Mouse (Mus musculus) midbrain, postnatal 0 days (tissue): ENCODE results near the gene Nfatc2ip. TPM values are rescaled to one million over a fixed set of nuclear protein-coding genes. Genes with fewer than 3 reads are reported as not detected.
A peak's percentile ranks its signal among the peaks of the same experiment; 100 is the strongest.

Experiments used
- ATAC-seq: fragments of 200-750 bp; cut with Nextera tagmentation; 2 replicates; pipeline ENCODE4 v1.8.0; 2017; ENCODE audit warnings: moderate number of reproducible peaks, mild to moderate bottlenecking, moderate TSS enrichment, moderate library complexity; ENCODE audit not compliant: low FRiP score
- DNase-seq: peaks from one replicate; pipeline ENCODE4 v3.0.0-alpha.2; 2015; ENCODE audit warnings: low spot score
- H3K27ac ChIP-seq: fragments of 300-500 bp; sonication (generic); 2 replicates; pipeline ENCODE4 v1.5.1; 2014; ENCODE audit warnings: low read depth, mild to moderate bottlenecking, low read length, mixed read lengths
- H3K27me3 ChIP-seq: fragments of 300-500 bp; sonication (generic); 2 replicates; pipeline ENCODE4 v1.6.1; 2014; ENCODE audit warnings: low read length, control low read depth, mixed read lengths; ENCODE audit not compliant: insufficient read depth
- H3K36me3 ChIP-seq: fragments of 300-500 bp; sonication (generic); 2 replicates; pipeline ENCODE4 v1.6.1; 2014; ENCODE audit warnings: low read length, control low read depth, mixed read lengths; ENCODE audit not compliant: insufficient read depth
- H3K4me1 ChIP-seq: fragments of 300-500 bp; sonication (generic); 2 replicates; pipeline ENCODE4 v1.6.1; 2014; ENCODE audit warnings: mild to moderate bottlenecking, control low read depth, antibody characterized with exemption, low read length, mixed read lengths; ENCODE audit not compliant: insufficient read depth
- H3K4me2 ChIP-seq: fragments of 300-500 bp; sonication (generic); 2 replicates; pipeline ENCODE4 v1.6.1; 2014; ENCODE audit warnings: low read depth, mild to moderate bottlenecking, low read length, mixed read lengths; ENCODE audit not compliant: poor library complexity, severe bottlenecking
- H3K4me3 ChIP-seq: fragments of 300-500 bp; sonication (generic); 2 replicates; pipeline ENCODE4 v1.5.1; 2014; ENCODE audit warnings: low read depth, mild to moderate bottlenecking, low read length, moderate library complexity
- H3K9ac ChIP-seq: fragments of 300-500 bp; sonication (generic); replicated peaks from 2 replicates; pipeline ENCODE4 v1.6.1; 2014; ENCODE audit warnings: mild to moderate bottlenecking, low read length, moderate library complexity, mixed read lengths; ENCODE audit not compliant: poor library complexity, severe bottlenecking
- H3K9me3 ChIP-seq: fragments of 300-500 bp; sonication (generic); 2 replicates; pipeline ENCODE4 v1.6.1; 2016; ENCODE audit warnings: low read length, control low read depth
- CTCF ChIP-seq: IDR thresholded peaks from 2 replicates; pipeline ENCODE4 v1.5.1; 2016; ENCODE audit warnings: antibody characterized with exemption, mild to moderate bottlenecking
- WGBS: fragments of 180-500 bp; shearing (Covaris S2); extraction: QIAGEN DNeasy Blood & Tissue Kit; methylation state at CpG from one replicate; pipeline ENCODE4 v1.1.7; 2014; 5-methylcytosine and 5-hydroxymethylcytosine counted together
- polyA plus RNA-seq: library from polyadenylated mRNA; unstranded; fragments of >200 nt; fragmentation: Nextera tagmentation; extraction: Ambion mirVana; gene quantifications from 2 replicates; pipeline ENCODE4 v1.2.1, GENCODE M21; 2015
- total RNA-seq: library from RNA; depleted of rRNA; stranded (reverse); fragments of >200 nt; gene quantifications from 2 replicates; pipeline ENCODE4 v1.2.3, GENCODE M21; 2014

Gene Nfatc2ip
- total and polyA plus RNA-seq, 2 experiments from 2014 or later = 2.4 to 6.0 TPM

GRCm38 (mm10) chr7:126428154-126428553, 31.6 kb upstream of the Nfatc2ip start:
- TF ChIP-seq CTCF = no peak
- Histone ChIP-seq H3K4me3 (peak overlapping the region; percentile 65), H3K27ac (peak overlapping the region; percentile 93), H3K4me2 (peak overlapping the region; percentile 86), H3K36me3 (no peaks in the 10 kb centered on the region), H3K4me1 (peaks cover 3% of the 10 kb centered on the region; the same call in 1 of the 2 replicates), H3K27me3 (no peaks in the 10 kb centered on the region), H3K9me3 (no peaks in the 10 kb centered on the region), H3K9ac (peak overlapping the region; percentile 77)
- DNase-seq = no peak
- 15% methylated on average over 4 of the region's 4 CpGs for WGBS
- peak; percentile 2; the same call in 1 of the 2 replicates for ATAC-seq

DNA sequence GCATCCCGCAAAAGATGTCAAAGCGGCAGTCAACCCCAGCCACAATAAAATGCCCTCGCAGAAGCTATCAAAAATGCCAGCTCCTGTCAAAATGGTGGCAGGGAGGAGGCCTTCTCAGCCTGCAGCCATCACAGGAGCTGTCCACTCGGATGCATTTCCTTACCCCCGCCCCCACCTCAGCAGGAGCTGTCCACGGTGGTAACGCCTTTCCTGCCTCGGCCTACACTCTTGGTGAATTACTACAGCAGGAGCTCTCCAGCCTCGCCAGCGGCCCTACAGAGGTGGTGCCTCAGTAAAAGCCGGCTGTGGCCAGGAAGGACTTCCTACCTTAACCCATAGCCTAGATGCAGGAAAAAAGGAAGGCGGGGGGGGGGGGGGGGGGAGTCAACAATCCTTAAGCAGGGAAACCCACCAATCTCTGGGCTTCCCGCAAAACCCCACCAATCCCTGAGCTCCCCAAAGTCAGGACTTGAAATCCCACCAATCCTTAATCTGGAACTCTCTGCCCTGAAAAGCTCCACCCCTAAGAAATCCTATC, 30.9 kb upstream of the Nfatc2ip start:
- no peak for TF ChIP-seq CTCF
- H3K27me3 ChIP-seq = no peaks in the 10 kb centered on the region
- H3K4me3 ChIP-seq = no peak overlapping the region
- no peaks in the 10 kb centered on the region for H3K36me3 ChIP-seq
- H3K4me2 ChIP-seq = no peak overlapping the region
- ATAC-seq (no peak), DNase-seq (no peak)
- no peak overlapping the region for H3K9ac ChIP-seq
- H3K27ac ChIP-seq = no peak overlapping the region
- WGBS = 67% methylated on average over 12 of the region's 13 CpGs
- H3K9me3 ChIP-seq = no peaks in the 10 kb centered on the region
- H3K4me1 ChIP-seq = peaks cover 3% of the 10 kb centered on the region; the same call in 1 of the 2 replicates

DNA sequence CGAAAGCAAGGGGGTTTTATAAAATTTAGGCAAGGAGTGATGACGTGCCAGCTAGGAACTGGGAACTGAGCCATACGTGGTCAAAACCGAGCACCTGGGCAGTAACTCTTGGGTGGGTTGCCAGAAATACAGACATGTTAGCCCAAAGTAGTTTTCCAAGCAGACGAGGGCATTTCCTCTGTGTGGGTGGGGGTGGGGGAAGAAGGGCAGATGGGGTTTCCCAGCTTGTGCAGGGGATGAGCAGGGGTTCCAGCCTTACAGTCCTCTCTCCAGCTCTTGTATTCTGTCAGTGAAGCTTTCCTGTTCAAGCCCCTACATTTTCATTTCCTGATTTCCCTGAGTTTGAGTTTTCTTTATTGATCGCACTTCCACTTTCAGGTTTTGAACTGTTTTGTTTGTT, 27.6 kb upstream of the Nfatc2ip start:
- H3K4me2 ChIP-seq = no peak overlapping the region
- ATAC-seq (no peak), DNase-seq (no peak)
- H3K36me3 ChIP-seq = no peaks in the 10 kb centered on the region
- no peaks in the 10 kb centered on the region for H3K4me1 ChIP-seq
- 87% methylated on average over 6 of the region's 6 CpGs for WGBS
- H3K4me3 ChIP-seq = no peak overlapping the region
- H3K9me3 ChIP-seq = no peaks in the 10 kb centered on the region
- no peaks in the 10 kb centered on the region for H3K27me3 ChIP-seq
- H3K27ac ChIP-seq = no peak overlapping the region
- no peak overlapping the region for H3K9ac ChIP-seq
- TF ChIP-seq CTCF = no peak

- Histone ChIP-seq H3K4me2 (no peak overlapping the region), H3K9ac (no peak overlapping the region), H3K9me3 (no peaks in the 10 kb centered on the region), H3K27me3 (no peaks in the 10 kb centered on the region), H3K4me1 (no peaks in the 10 kb centered on the region), H3K36me3 (no peaks in the 10 kb centered on the region), H3K27ac (no peak overlapping the region), H3K4me3 (no peak overlapping the region)
- WGBS = 91% methylated on average over 5 of the region's 5 CpGs
- no peak for DNase-seq
- no peak for TF ChIP-seq CTCF
- no peak for ATAC-seq
These were observed 25.2 kb upstream of the Nfatc2ip start for GRCm38 (mm10) chr7:126421756-126422155.

DNA sequence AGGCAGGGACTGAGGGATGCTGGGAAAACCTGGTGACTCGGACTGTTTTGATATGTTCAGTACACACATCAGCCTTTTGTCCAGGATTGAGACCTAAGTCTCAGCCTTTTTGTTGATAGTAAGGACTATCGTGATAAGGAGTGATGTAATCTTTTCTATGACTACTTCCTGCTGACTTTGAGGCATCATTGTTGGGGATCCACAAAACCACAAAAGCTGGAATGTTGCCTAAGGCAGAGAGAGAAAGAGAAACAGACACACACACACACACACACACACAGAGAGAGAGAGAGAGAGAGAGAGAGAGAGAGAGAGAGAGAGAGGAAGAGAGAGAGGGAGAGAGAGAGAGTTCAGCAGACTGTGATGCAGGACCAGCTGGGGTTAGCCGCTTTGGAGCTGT, 22.0 kb upstream of the Nfatc2ip start:
- ATAC-seq (no peak), DNase-seq (no peak)
- no peak overlapping the region for H3K4me2 ChIP-seq
- H3K4me1 ChIP-seq = no peaks in the 10 kb centered on the region
- no peak overlapping the region for H3K9ac ChIP-seq
- H3K27ac ChIP-seq = no peak overlapping the region
- no peak overlapping the region for H3K4me3 ChIP-seq
- no peaks in the 10 kb centered on the region for H3K9me3 ChIP-seq
- 68% methylated on average over 3 of the region's 3 CpGs for WGBS
- no peak for TF ChIP-seq CTCF
- no peaks in the 10 kb centered on the region for H3K36me3 ChIP-seq
- H3K27me3 ChIP-seq = no peaks in the 10 kb centered on the region

DNA sequence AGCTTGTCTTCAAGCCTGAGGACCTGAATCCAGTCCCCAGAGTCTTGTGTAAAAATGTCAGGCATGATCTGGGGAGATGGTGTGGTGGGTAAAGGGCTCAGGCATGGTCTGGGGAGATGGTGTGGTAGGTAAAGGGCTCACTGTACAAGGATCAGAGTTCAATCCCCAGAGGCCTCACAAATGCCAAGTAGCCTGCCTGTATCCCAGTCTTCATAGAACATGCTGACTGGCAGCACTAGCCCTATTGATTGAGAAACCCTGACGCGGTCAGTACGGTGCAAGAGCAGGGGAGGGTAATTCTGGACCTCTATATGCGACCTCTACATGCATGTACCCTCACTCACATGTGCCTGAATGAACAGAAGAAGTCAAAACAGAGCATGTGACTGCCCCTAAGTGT, 21.1 kb upstream of the Nfatc2ip start:
- H3K27ac ChIP-seq = no peak overlapping the region
- WGBS = 76% methylated on average over 4 of the region's 4 CpGs
- H3K9me3 ChIP-seq = no peaks in the 10 kb centered on the region
- H3K9ac ChIP-seq = no peak overlapping the region
- ATAC-seq (no peak), DNase-seq (no peak)
- H3K4me1 ChIP-seq = no peaks in the 10 kb centered on the region
- H3K27me3 ChIP-seq = no peaks in the 10 kb centered on the region
- H3K36me3 ChIP-seq = no peaks in the 10 kb centered on the region
- no peak overlapping the region for H3K4me2 ChIP-seq
- no peak overlapping the region for H3K4me3 ChIP-seq
- TF ChIP-seq CTCF = no peak
